Mouse (Mus musculus): ENCODE measurements around the gene P2rx1.

The P2rx1 gene

DNA sequence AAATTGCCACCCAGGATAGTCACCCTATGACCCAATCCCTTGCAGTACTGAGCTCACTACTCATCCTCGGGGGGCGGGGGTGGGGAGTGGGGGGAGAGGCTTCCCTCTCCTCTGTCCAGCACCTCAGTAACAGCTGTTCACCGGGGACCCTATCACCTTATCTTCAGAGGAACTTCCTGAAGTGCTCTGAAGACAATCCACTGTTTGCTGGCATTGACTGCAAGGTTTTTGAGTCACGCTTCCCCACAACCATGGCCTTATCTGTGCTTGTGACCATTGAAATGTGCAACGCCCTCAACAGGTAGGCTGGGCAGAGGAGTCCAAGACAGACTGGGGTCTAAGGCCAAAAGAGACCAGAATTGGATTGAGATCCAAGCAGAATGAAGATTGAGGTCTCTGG, 11.1 kb upstream of the P2rx1 start:
- DNase-seq (ENCODE audit: low spot score), result no peak

DNA sequence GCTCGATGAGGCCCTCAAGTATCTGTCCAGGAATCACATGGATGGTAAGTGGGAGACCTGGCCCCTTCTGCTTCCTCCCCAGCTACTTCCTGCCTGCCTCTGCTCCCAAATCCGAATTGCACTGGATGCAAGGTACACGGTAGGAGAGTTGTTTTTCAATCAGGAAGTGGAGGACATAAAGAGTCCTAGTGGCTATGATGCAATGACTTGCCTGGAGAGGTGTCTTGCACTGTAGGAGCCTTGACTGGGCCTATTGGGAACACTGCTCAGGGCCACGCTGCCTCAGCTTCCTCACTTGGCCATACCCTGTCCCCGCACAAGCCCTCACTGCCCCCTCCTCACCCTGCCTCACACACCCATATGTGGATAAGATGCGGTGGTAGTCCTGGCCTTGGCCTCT, 9.9 kb upstream of the P2rx1 start:
- DNase-seq (ENCODE audit: low spot score), result no peak

DNA sequence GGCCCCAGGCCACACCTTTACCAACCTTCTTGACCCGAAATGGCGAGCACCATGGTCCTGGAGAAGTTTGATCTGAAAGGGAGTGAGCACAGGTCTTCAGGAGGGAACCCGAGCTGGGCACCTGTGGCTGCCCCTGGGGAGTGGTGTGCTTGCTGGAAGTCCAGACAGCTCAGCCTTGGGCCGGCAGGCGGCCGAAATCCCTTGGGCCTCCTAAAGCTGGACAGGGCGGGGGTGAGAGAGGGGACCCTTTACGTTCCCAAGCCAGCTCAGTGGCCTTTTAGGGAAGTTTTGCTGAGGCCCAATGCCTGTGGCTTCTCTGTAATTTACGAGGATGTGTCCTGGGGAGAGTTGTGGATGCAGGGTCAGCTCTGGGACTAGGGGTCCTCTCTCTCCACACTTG, 8.2 kb upstream of the P2rx1 start:
- DNase-seq (ENCODE audit: low spot score), result no peak

DNA sequence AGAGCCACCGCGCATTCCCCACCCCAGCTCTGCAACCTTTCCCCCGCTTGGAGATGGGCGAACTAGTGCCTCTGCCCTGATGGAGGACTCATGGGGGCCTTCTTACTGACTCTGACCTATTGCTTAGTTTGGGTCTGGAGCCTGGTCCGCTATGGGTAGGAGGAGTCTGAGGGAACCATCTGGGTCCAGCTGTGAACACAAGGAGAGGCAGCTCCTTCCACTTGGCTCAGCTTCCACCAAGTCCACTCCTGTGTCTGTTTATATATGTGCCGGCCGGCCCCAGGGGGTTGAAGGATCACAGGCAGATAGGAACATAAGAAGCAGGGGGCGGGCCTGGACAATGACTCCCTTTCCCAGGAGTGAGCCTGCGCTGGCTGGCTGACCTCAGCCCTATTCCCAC, 6.9 kb upstream of the P2rx1 start:
- DNase-seq (ENCODE audit: low spot score), result no peak

DNA sequence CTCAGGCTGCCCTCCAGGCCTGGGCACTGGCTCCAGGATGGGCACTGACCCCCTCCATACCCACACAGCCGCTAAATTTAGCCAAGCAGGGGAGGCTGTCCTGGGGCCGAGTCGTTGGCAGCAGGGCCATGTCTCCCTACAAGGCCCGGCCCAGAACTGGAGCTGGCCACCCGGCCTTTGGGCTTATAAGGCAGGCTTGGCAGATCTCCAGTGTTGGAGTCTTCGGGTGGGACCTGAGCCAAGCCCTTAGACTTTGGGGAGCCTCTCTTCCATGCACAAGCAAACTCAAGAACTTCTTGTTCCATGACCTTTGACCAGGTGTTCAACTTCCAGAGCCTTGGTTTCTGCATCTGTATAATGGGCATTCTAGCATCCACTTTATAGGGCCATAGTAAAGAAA, 2.6 kb upstream of the P2rx1 start:
- DNase-seq (ENCODE audit: low spot score), result no peak

DNA sequence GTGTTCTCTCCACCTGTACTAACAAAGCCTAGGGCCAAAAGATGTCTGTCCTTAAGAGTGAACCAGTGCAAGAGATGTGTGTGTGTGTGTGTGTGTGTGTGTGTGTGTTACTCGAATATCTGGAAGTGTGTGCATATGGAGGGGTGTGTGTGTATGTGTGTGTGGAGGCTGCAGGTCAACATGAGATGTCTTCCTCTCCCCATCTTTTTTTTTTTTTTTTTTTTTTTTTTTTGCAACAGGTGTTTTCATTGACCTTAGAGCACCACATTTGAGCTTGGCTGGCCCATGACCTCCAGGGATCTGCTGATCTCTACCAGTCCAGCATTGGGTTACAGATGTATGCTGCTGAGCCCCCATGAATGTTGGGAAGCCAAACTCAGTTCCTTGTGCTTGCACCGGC, 2.1 kb upstream of the P2rx1 start:
- DNase-seq (ENCODE audit: low spot score), result no peak

DNA sequence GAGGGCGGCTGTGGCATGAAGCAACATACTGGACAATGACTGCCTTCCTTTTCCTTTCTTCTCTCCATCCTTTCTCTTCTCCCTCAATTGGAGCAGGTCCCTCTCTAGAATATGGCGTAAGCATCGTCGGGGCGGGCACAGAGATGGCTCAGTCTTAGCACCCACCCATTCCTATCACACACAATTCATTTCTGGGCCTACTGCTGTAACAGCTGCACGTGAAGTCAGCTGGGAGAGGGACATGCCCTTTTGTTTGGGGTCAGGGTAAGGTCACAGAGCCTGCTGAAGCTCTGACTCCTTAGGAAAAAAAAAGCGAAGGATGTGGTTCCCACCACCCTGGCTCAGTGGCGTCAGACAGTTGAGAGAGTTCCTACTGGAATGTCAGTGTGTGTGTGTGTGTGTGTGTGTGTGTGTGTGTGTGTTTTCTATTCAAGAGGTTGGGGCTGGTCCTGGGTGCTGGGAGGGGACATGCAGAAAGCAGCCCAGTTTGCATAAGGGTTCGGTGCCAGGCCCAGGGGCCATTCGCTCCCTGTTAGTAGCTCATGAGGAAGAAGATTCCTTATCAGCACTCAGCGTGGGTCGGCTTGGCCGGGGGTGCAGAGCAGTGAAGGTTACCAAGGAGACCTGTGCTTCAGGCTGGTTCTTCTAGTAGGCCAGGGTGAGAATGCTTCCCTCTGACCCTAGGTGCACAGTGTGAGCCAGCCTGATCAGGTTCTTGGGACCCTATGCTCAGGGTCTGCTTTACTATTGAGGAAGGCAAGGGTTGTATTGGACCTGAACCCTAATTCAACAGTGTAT, 1.2 kb upstream of the P2rx1 start:
- peak; percentile 13 for DNase-seq (ENCODE audit: low spot score)

DNA sequence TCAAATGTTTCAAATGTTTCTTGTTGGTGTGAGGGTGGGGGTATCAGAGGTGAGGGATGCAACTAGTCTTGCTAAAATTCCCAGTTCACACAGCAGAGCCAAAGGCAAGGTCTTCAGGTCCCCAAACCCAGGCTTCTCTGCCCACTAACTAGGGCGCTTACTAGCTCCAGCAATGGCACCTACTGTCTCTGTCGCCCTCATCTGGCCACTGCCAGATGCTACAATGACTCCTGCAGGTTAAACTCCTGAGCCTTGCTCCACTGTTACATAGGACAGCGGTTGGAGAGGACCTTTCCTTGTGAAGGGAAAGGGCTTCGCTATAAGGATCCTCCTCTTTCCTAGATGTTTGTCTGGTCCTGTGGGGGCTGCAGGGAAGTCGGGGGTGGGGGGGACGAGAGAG, 2.1 kb downstream of the P2rx1 start:
- peak; percentile 87 for DNase-seq (ENCODE audit: low spot score)

DNA sequence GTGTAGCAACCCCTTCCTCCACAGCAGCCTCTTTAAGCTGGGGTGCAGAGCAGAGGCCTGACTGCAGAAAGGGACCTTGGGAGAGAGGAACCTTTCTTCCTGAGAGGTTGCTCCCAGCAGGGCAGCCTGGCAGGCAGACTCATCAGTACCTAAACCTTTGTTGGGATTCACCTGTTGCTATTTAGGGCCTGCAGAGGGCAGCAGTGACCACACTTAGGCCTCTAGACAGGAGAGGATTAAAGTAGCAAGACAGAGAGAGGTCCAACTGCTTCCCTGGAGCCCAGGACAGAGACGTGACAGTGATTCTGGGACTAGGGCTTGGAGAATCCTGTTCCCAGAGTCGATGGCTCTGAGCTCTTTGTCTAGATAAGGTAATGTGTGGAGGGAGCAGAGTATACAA, 7.5 kb downstream of the P2rx1 start:
- DNase-seq (ENCODE audit: low spot score), result peak; percentile 84

DNA sequence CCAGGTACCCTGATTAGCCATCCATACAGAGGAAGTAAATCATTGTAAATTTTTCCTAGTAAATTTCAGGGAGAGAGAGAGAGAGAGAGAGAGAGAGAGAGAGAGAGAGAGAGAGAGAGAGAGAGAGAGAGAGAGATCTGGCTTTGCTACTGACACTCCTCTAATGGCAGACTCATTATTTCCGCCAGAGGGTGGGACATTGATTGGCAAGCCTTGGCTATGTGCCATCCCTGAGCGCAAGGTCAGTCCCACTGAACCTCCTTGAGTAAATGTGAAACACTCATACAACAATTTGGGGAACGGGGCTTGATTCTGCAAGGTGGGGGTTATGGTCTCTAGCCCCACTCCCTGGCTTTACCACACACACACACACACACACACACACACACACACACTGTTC, 8.2 kb downstream of the P2rx1 start:
- no peak for DNase-seq (ENCODE audit: low spot score)

DNA sequence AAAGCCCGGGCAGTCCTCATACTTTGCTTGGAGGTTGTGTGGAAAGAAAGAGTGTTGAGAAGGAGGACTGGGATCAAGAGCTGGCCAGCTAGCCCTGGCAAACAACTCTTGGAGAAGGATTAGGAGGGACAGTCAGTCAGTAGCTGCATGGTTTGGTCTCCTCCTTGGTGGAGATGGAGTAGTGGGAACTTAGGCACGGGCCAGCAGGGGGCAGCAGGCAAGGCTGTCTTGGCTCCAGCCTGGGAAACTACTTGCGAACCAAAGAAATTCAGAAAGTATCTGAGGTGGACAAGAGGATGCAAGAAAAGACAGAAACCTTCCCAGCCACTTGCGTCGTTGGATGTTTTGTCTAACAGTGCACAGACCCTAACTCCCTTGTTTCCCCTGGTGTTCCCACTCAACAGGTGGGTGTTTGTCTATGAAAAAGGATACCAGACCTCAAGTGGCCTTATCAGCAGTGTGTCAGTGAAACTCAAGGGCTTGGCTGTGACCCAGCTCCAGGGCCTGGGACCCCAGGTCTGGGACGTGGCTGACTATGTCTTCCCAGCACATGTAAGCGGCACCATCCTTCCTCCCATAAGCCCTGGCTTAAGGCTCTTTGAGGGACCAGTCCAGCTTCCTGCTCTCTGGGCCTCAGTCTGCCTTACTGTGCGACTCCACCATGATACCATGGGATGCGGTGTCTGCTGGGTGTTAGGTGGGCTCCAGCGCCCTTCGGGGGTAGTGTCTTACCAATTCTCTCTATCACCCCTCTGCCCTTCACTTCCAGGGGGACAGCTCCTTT, 9.0 kb downstream of the P2rx1 start:
- peak; percentile 75 for DNase-seq (ENCODE audit: low spot score)

DNA sequence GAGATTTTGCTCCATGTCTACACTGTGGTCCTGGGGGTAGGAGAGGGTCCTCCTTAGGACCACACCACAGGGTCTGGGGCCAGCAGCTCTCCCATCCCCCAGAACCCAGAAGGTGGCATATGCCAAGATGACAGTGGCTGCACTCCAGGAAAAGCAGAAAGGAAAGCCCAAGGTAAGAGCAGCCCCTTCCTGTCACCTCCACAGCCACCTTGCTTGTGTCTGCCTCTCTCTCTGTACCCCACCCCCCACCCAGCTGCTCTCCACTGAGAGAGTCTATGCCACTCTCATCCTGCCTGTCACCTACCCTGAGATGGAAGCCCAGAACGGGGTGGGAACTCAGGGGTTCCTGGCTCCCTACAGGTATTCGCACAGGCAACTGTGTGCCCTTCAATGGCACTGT, 9.9 kb downstream of the P2rx1 start:
- DNase-seq (ENCODE audit: low spot score), result no peak

DNA sequence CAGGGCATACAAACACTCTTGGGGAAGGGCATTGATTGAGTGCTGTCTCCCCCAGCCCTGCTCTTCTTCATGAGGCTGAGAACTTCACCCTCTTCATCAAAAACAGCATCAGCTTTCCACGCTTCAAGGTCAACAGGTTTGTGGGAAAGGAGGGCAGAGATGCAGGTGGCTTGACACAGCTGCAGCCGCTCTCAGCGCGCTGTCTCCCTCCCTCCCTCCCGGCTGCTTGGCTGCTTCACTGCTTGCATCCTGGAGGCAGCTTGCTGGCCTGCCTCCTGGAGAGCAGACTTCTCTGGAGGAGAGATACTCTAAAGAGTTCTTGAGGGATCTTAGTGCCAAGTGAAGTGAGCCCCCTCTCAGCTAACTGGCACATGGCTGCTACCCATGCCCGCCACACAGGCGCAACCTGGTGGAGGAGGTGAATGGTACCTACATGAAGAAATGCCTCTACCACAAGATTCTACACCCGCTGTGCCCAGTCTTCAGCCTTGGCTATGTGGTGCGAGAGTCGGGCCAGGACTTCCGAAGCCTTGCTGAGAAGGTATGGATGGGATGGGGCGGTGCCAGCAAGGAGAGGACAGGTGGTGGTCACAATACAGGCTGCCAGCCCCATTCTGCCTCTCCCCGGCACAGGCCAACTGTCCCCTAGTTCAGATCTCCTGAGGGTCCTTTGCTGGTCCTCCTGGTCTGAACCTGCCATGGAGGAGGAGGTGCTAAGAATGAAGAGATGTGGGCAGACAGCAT, 10.8 kb downstream of the P2rx1 start:
- no peak for DNase-seq (ENCODE audit: low spot score)

DNA sequence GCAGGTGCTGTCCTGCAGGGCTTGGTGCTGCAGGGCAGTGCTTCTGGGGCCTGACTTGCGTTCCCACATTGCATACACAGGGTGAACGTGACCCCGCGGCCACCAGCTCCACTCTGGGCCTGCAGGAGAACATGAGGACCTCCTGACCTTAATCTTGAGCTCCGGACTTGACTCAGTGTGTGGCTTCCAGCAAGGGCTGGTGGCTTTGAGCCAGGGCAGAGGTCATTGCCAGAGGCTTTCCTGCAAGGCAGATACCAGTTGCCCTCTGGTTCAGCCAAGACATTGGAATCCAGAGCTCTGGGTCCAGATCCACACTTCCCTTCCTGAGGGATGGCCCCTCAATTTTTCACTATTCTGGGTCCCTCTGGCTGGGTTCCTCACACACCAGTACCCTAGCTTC, 15.1 kb downstream of the P2rx1 start:
- DNase-seq (ENCODE audit: low spot score), result no peak

DNA sequence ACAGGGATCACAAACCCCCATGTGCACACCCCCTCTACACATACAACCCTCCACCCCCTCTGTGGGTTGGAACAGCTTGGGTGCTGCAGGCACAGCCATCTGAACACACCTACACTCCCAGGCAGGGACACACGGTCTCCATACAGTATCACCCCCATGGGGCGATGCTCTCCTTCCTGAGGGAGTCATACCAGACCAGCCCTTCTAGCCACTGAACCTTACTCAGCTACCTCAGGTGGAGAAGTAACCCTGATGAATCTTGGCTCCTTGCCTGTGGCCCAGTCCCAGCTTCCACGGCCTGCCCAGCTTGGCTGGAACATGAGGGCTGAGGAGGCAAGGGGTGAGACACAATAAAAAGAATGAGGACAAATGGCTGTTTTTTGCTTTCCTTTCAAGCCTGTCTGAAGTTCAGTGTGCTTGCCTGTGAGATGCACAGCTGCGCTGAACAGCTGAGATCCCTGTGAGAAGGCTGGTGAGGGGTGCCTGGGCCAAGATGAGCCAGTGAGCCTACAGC, 16.0 kb downstream of the P2rx1 start:
- no peak for DNase-seq (ENCODE audit: low spot score)

DNA sequence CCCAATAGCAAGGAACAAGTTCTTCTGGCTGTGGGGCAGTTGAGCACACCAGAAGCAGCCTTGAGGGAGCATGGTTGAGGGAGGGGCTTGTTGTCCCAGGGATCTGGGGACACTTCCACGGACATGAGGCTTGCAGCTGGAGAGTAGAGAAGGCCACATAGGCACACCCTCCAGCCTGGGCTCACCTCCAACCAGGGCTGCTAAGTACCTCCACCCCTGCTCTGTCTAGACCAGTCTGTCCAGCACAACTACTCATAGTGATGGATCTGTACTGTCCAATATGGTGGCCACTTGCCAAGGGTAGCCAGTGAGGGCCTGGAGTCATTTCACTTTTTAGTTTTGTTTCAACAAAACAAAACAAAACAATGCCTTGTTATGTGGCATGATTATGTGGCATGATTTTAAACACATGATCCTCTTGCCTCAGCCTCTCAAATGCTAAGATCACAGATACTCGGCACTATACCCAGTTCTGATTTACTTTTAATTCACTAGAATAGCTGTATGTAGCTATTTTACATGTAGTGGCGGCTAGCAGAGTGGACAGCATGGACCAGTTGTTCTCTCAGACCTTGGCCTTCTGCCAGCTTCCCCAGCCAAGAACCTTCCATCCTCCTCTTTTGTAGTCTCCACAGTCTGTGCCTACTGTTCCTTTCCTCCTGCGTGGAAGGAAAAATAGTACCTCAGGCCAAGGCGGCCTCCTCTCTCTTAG, 16.6 kb downstream of the P2rx1 start:
- no peak for DNase-seq (ENCODE audit: low spot score)

DNA sequence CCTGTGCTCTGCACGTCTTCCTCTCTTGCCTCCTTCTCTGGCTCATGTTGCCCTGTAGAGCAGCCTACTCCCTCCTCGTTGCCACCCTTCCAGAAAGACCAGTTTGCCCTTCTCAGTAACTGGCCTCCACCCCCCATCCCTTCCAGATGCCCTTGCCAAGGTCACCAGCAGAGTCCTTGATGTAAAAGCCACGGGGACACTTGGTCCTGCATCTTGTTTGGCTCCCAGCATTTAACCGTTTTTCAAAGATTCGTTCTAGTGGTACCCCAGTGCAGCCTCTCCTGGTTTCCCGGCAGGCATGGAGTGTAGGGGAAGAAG, 17.2 kb downstream of the P2rx1 start:
- no peak for DNase-seq (ENCODE audit: low spot score)

DNA sequence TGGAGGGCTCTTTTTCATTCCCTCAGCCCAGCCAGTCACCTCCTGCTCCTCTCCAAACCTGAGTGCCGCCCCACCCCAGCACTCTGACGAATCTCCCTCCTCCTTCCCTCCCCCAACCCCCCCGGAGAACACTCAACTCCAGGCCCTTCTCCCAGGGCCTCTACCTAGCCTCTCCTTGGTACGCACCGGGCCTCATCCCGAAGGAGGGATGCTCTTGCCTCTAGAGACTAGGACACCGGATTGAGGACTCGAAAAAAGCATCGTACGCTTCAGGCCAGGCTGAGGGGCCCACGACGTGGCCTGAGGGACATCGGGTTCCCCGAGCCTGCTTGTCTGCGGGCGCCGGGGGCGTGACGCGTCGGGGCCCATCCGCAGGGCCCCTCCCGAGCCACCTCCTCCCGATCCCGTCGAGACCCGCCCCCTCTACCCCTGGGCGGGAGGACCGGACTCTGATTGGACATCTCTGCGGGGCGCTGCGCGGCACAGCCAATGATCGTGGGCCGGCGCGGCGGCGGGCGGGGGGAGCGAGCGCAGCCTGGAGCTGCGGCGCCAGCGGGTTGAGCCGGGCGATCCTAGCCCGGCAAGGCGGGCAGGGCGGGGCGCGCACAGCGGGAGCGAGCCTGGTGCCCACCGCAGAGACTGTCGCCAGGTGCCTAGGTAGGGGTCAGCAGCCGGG, 19.7 kb downstream of the P2rx1 start, which contains the start of gene Camkk1:
TSS of gene Camkk1 (plus strand) at position 538 of the 676 bp plus-strand sequence.
- peak; percentile 94 for DNase-seq (ENCODE audit: low spot score)

DNA sequence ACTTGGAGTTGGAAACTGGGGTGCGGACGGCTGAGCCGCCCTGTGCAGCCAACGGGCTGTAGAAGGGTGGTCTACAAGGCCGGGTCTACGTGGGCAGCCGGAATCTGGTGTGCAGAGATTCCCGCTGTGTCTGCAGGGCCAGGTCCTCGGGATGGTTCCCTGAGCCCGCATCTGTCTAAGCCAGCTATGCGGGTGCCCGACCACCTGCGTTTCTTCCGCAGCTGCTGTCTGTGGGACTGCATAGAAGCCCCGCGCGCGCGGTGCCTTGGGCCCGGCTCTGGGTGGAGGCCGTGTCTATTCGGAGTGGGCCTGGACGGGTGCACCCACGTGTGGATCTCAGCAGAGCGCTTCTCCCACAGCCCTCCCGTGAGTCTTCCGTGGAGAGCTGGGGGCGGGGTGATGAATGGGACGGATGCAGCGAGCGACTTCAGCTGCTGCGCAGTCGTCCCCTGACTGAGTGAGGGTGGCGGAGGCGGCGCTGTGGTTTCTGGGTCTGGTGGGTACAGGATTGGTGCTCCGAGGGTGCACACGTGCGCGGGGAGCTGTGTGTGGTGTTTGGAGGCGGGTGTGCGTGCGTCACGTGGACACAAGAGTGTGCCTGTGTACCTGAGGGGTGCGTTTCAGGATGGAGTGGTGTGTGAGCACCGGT, 20.4 kb downstream of the P2rx1 start:
- DNase-seq (ENCODE audit: low spot score), result peak; percentile 38

DNA sequence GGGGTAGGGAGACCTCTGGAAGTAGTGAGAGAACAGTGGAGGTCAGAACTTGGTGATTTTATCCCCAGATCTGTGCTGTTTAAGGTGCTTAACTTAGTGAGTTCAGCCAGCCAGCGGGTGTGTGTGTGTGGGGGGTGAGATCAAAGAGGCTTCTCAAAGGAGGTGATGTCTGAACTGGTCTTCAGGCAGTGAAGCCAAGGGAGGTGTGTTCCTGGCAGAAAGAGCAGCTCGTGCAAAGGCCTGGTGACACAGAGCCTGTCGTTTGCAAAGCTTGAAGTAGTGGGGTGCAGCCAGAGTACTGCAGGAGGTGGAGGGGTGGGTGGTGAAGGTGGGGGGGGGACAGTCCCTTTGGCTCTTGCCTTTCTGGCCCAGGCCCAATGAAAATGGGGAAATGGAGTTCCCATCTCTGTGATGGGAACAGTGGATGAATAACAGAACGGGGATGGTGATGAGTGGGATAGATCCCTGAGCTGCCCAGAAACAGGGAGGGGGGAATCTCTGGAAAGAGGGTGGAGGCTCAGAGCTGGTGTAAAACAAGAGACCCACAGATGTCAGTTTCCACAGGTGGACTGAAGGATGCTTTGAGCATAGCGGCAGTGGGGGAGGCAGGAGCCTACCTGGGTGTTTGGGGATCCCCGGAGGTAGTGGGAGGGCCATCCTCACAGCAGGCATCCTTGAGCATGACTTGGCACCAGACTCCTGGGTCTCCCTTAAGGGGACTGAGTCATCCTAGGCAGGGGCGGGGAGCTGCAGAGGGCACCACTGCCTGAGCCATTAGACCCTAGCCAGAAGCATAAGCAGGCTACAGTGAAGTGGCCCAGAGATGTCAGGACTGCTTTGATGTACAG, 22.3 kb downstream of the P2rx1 start:
- no peak for DNase-seq (ENCODE audit: low spot score)

All from embryo, embryonic 10 days (tissue).